Mouse (Mus musculus): ENCODE results near the gene Eml2. TPM values are rescaled to one million over a fixed set of nuclear protein-coding genes. Genes with fewer than 3 reads are reported as not detected.
A peak's percentile ranks its signal among the peaks of the same experiment; 100 is the strongest.
"Not testable (repeated sequence)": the region's sequence is repeated elsewhere in the genome, so short reads cannot be mapped to it uniquely, and the experiment has no call there.

The Eml2 gene
- polyA plus RNA-seq, 1 experiment from 2014 or later, result 14.4 TPM

GRCm38 (mm10) chr7:19147497-19148045, 28.6 kb upstream of the Eml2 start:
- Histone ChIP-seq H3K36me3 (ENCODE audit: control insufficient read depth, insufficient read depth) (peaks cover 3% of the 10 kb centered on the region; the same call in 1 of the 2 replicates), H3K27me3 (replicated peaks; ENCODE audit: control insufficient read depth, insufficient read depth, low read length) (no peaks in the 10 kb centered on the region), H3K27ac (ENCODE audit: low read length) (no peak overlapping the region), H3K9me3 (ENCODE audit: control insufficient read depth, low read length) (no peaks in the 10 kb centered on the region), H3K4me3 (replicated peaks; ENCODE audit: low read length) (no peak overlapping the region), H3K4me1 (replicated peaks; ENCODE audit: control insufficient read depth, insufficient read depth, low read length) (peaks cover 16% of the 10 kb centered on the region), H3K9ac (replicated peaks; ENCODE audit: low read depth, low read length) (no peak overlapping the region), H3K4me2 (ENCODE audit: low read length) (no peak overlapping the region)
- no peak for ATAC-seq
- WGBS, result 65% methylated on average over 6 of the region's 6 CpGs

DNA sequence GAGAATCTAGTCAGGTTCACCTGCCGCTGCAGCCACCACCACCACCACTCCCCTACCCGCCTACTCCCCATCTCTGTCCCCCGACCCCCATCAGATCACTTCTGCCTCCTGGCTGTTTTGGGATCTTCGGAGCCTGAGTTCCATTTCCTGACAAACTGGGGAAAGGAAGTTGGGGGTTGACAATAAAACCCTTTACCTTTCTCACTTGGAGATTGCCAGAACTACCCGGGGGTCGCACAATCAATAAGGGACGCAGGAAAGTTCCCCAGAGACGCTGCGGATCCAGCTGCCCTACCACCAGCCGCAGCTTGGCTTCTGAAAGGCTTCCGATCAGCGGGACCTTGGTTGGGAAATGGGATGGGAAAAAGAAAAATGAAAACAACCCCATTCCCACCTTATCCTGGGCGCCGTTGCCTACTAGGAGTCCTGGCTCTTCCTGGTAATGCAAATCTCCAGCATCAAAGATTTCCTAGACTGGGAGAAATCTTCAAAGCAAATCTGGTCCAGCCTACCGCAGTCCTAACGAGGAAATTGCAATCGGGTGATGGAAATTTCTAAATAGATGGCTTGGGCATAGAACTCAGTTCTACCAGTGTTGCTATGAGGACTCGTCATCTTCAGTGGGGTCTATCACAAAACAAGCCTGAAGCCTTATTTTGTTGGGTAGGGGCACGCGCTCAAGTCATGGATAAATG, 27.9 kb upstream of the Eml2 start:
- peaks cover 4% of the 10 kb centered on the region for H3K36me3 ChIP-seq (ENCODE audit: control insufficient read depth, insufficient read depth)
- peak overlapping the region; percentile 82 for H3K27ac ChIP-seq (ENCODE audit: low read length)
- H3K4me3 ChIP-seq (replicated peaks; ENCODE audit: low read length), result peak overlapping the region; percentile 72
- peak overlapping the region; percentile 40 for H3K9ac ChIP-seq (replicated peaks; ENCODE audit: low read depth, low read length)
- peak overlapping the region; percentile 91 for H3K4me2 ChIP-seq (ENCODE audit: low read length)
- WGBS, result 17% methylated on average over 20 of the region's 20 CpGs
- no peaks in the 10 kb centered on the region for H3K9me3 ChIP-seq (ENCODE audit: control insufficient read depth, low read length)
- H3K27me3 ChIP-seq (replicated peaks; ENCODE audit: control insufficient read depth, insufficient read depth, low read length), result no peaks in the 10 kb centered on the region
- peaks cover 16% of the 10 kb centered on the region for H3K4me1 ChIP-seq (replicated peaks; ENCODE audit: control insufficient read depth, insufficient read depth, low read length)
- no peak for ATAC-seq

- peak within 1 kb of the TSS; percentile 72 for H3K4me3 ChIP-seq (replicated peaks; ENCODE audit: low read length)
- peak; percentile 97 for ATAC-seq
- H3K27me3 ChIP-seq (replicated peaks; ENCODE audit: control insufficient read depth, insufficient read depth, low read length), result no peaks in the 10 kb centered on the region
- H3K27ac ChIP-seq (ENCODE audit: low read length), result peak within 1 kb of the TSS; percentile 94
- peaks cover 11% of the 10 kb centered on the region for H3K36me3 ChIP-seq (ENCODE audit: control insufficient read depth, insufficient read depth)
- peaks cover 16% of the 10 kb centered on the region for H3K4me1 ChIP-seq (replicated peaks; ENCODE audit: control insufficient read depth, insufficient read depth, low read length)
- peak within 1 kb of the TSS; percentile 54 for H3K9ac ChIP-seq (replicated peaks; ENCODE audit: low read depth, low read length)
- H3K4me2 ChIP-seq (ENCODE audit: low read length), result peak within 1 kb of the TSS; percentile 91
- H3K9me3 ChIP-seq (ENCODE audit: control insufficient read depth, low read length), result no peaks in the 10 kb centered on the region
- WGBS, result 0% methylated on average over 43 of the region's 43 CpGs
Measured at GRCm38 (mm10) chr7:19148875-19149541, 27.2 kb upstream of the Eml2 start, which contains the start of gene Qpctl. Gene Qpctl, minus strand, starts transcription at chr7:19149291.

DNA sequence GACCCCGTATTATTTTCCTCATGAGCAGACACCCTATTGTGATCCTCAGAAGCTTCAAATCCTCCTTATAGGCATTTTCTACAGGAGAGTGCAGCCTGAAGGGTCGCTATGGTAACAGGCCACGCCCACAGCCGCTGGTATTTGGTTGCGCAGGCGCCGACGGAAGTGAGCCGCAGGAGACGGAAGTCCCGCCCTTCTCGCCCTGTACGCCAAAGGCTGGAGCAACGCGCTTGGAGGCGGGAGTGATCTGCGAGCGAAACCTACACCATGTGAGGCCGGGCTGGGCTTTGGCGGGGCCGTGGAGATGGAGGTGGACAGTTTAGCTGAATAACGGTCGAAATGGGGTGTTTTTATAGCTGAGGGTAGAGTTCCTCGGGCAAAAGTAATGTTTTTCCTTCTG, 26.6 kb upstream of the Eml2 start, which contains the start of gene Snrpd2:
Gene Snrpd2, plus strand, starts transcription at position 97 of the 400 bp plus-strand sequence.
- H3K27me3 ChIP-seq (replicated peaks; ENCODE audit: control insufficient read depth, insufficient read depth, low read length), result no peaks in the 10 kb centered on the region
- H3K9me3 ChIP-seq (ENCODE audit: control insufficient read depth, low read length), result no peaks in the 10 kb centered on the region
- peaks cover 16% of the 10 kb centered on the region for H3K4me1 ChIP-seq (replicated peaks; ENCODE audit: control insufficient read depth, insufficient read depth, low read length)
- H3K36me3 ChIP-seq (ENCODE audit: control insufficient read depth, insufficient read depth), result peaks cover 12% of the 10 kb centered on the region
- peak within 1 kb of the TSS; percentile 72 for H3K4me3 ChIP-seq (replicated peaks; ENCODE audit: low read length)
- ATAC-seq, result peak; percentile 90
- peak within 1 kb of the TSS; percentile 91 for H3K4me2 ChIP-seq (ENCODE audit: low read length)
- under 1% methylated on average over 24 of the region's 24 CpGs for WGBS
- peak within 1 kb of the TSS; percentile 94 for H3K27ac ChIP-seq (ENCODE audit: low read length)
- peak within 1 kb of the TSS; percentile 54 for H3K9ac ChIP-seq (replicated peaks; ENCODE audit: low read depth, low read length)

GRCm38 (mm10) chr7:19151121-19151520, 25.1 kb upstream of the Eml2 start:
- WGBS, result 89% methylated on average over 10 of the region's 10 CpGs

GRCm38 (mm10) chr7:19154796-19155195, 21.4 kb upstream of the Eml2 start:
- Histone ChIP-seq H3K4me1 (replicated peaks; ENCODE audit: control insufficient read depth, insufficient read depth, low read length) (peaks cover 33% of the 10 kb centered on the region), H3K9ac (replicated peaks; ENCODE audit: low read depth, low read length) (no peak overlapping the region), H3K4me2 (ENCODE audit: low read length) (no peak overlapping the region), H3K9me3 (ENCODE audit: control insufficient read depth, low read length) (no peaks in the 10 kb centered on the region), H3K36me3 (ENCODE audit: control insufficient read depth, insufficient read depth) (peaks cover 12% of the 10 kb centered on the region), H3K27ac (ENCODE audit: low read length) (no peak overlapping the region), H3K4me3 (replicated peaks; ENCODE audit: low read length) (no peak overlapping the region), H3K27me3 (replicated peaks; ENCODE audit: control insufficient read depth, insufficient read depth, low read length) (peaks cover 3% of the 10 kb centered on the region; the same call in 1 of the 2 replicates)
- WGBS, result 70% methylated on average over 8 of the region's 8 CpGs
- ATAC-seq, result no peak

More at GRCm38 (mm10) chr7:19151121-19151520, 25.1 kb upstream of the Eml2 start:
- Histone ChIP-seq H3K36me3 (ENCODE audit: control insufficient read depth, insufficient read depth) (peaks cover 12% of the 10 kb centered on the region), H3K4me1 (replicated peaks; ENCODE audit: control insufficient read depth, insufficient read depth, low read length) (peaks cover 16% of the 10 kb centered on the region)
- not testable (repeated sequence) for H3K9me3 ChIP-seq (ENCODE audit: control insufficient read depth, low read length); H3K4me3 ChIP-seq (replicated peaks; ENCODE audit: low read length); H3K27me3 ChIP-seq (replicated peaks; ENCODE audit: control insufficient read depth, insufficient read depth, low read length); H3K4me2 ChIP-seq (ENCODE audit: low read length); H3K9ac ChIP-seq (replicated peaks; ENCODE audit: low read depth, low read length); ATAC-seq; H3K27ac ChIP-seq (ENCODE audit: low read length)

DNA sequence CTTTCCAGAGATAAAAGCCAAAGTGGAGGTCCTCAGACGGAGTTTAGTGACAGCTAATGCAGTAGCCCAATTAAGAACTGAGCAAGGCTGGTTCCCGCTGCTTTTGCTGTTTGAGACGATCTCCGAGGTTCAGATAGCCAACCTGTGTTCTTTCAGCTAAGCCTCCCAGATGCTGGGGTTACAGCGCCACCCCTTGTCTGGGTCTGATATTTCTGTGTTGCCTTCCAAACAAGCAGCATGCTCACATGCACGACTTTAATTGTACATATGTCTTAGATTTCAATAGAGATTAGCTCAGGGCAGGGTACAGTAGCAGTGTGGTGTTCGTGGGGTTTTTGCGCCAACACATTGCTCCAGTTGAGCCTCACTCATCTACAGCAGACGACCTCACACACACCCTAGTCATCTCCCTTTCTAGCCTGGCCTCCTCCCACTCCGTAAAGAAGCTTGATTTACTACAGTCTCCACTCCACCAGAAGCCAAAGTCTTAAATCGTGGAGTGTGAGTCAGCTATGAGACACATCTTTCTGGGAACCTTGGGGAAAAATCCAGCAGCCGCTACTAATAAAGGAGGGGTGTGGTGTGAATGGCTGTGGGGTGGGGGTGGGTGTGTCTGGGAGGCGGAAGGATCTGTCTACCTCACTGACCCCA, 20.3 kb upstream of the Eml2 start:
- no peak overlapping the region; the same call in 1 of the 2 replicates for H3K27ac ChIP-seq (ENCODE audit: low read length)
- H3K9me3 ChIP-seq (ENCODE audit: control insufficient read depth, low read length), result no peaks in the 10 kb centered on the region
- no peak overlapping the region for H3K4me3 ChIP-seq (replicated peaks; ENCODE audit: low read length)
- no peak for ATAC-seq
- peaks cover 31% of the 10 kb centered on the region for H3K4me1 ChIP-seq (replicated peaks; ENCODE audit: control insufficient read depth, insufficient read depth, low read length)
- H3K36me3 ChIP-seq (ENCODE audit: control insufficient read depth, insufficient read depth), result peaks cover 12% of the 10 kb centered on the region
- no peak overlapping the region for H3K4me2 ChIP-seq (ENCODE audit: low read length)
- H3K27me3 ChIP-seq (replicated peaks; ENCODE audit: control insufficient read depth, insufficient read depth, low read length), result peaks cover 4% of the 10 kb centered on the region; the same call in 1 of the 2 replicates
- WGBS, result 56% methylated on average over 13 of the region's 13 CpGs
- H3K9ac ChIP-seq (replicated peaks; ENCODE audit: low read depth, low read length), result no peak overlapping the region

DNA sequence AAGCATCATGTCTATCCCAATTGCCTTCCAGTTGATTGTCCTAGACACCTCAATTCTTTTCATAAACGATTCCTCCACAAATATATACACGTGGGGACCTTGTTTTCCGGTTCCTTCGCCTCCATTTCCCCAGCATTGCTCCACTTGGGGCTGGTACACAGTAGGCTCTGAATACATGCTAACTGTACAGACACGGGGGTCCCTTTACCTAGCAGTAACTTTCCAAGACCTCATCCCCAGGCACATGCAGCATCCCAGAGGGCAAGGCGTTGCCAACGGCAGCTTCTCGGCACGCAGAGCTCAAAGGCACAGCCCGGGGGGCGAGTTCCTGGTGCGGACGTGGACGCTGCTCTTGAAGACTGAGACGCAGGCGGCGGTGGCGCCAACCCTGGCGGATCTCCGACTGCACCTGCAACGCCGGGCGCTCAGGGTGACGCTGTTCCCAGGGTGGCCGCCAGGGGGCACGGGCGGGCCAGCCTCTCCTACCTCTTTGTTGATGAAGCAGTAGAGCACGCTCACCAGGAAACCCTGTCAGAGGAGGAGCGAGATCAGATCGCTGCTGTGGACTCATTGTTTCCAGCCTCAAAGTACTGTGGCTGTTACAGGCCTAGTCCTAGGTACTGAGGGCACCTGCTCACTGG, 18.9 kb upstream of the Eml2 start:
- peak; percentile 83 for ATAC-seq
- Histone ChIP-seq H3K4me2 (ENCODE audit: low read length) (peak overlapping the region; percentile 55), H3K27ac (ENCODE audit: low read length) (peak overlapping the region; percentile 90), H3K27me3 (replicated peaks; ENCODE audit: control insufficient read depth, insufficient read depth, low read length) (peaks cover 4% of the 10 kb centered on the region; the same call in 1 of the 2 replicates), H3K4me1 (replicated peaks; ENCODE audit: control insufficient read depth, insufficient read depth, low read length) (peaks cover 31% of the 10 kb centered on the region), H3K36me3 (ENCODE audit: control insufficient read depth, insufficient read depth) (peaks cover 12% of the 10 kb centered on the region), H3K9me3 (ENCODE audit: control insufficient read depth, low read length) (no peaks in the 10 kb centered on the region), H3K9ac (replicated peaks; ENCODE audit: low read depth, low read length) (peak overlapping the region; percentile 48), H3K4me3 (replicated peaks; ENCODE audit: low read length) (peak overlapping the region; percentile 21)
- WGBS, result 4% methylated on average over 30 of the region's 30 CpGs
